Mouse (Mus musculus) brain, embryonic 18.5 days (tissue): ENCODE data around the gene Ftsj1.

ENCODE experiments used
- DNase-seq: peaks from one replicate; pipeline ENCODE4 v3.0.0-alpha.2; 2012; ENCODE audit warnings: low read depth, low spot score

The Ftsj1 gene

DNA sequence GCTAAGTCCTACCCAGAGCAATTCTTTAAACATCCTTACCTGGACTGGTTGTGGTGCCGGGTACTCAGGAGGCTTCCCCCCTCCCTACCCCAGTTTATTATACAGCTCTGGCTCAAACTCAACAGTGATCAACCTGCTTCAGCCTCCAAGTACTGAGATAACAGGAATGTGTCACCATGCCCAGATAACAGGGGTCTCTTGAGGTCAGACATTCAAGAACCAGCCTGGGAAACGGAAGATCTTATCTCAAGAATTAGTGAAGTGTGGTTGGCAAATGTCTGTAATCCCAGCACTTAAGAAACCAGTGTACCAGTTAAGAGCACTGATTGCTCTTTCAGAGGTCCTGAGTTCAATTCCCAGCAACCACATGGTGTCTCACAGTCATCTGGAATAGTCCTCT, 34.1 kb downstream of the Ftsj1 start:
- DNase-seq = no peak

DNA sequence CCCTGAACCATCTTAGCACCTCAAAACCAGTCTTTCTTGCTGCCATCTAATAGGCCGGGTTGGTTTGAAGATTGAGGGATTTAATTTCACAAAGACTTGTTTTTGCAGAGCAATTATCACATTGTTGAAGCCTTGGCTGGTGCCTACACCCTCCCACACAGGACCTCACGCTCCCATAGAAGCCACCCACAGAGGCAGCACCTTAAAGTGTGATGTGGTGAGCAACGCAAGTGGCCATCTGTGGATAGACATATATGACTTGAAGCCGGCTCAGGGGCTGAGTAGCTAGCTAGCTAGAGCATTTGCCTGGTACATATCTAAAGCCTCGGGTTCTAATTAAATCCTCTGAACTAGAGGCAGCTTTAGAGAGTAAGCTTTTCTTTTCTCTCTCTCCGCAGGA, 34.8 kb downstream of the Ftsj1 start:
- DNase-seq = no peak

DNA sequence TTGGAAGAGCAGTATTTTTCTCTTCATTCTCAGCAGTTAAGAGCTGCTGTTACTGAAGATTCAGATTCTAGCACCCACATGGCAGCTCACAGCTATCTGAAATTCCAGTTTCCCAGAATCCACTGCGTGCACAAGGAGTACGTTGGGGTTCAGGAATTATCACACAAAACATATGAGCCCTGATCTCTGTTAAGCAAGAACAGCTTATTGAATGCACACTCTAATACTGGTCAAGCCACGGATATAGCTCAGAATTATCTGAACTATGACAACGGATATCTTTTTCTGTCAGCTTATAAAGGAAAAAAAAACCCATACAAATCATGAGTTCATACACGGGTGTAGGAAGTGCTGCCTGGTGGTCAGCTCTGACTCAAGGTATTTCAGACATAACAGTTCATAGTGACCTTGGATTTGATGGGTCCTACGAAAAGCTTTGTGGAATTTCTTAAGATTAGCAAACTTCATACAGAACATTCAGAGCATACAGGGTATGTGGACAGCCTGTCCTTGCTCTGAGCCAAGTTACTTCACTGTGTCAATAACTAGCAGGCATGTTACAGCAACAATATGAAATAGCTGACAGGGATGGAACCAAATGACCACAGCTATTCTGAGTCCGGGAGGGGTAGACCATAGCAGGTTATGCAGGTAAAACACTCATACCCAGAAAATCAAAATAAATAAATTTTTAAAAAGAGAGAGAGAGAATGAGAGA, 40.6 kb downstream of the Ftsj1 start:
- no peak for DNase-seq

DNA sequence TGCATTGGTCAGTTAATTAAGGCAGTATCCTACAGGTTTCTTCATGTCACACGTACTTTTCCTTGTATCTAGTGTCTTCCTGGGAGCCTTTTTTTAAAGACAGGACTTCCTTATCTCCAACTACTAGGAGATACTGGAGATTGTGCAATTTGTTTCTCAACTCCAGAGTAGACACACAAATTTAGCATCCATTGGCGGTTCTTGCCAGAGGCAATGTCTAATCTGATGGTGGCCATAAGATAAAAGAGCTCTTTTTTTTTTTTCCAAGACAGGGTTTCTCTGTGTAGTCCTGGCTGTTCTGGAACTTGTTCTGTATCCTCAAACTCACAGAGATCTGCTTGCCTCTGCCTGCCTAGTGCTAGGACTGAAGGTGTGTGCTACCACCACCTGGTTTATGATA, 42.5 kb downstream of the Ftsj1 start:
- no peak for DNase-seq

DNA sequence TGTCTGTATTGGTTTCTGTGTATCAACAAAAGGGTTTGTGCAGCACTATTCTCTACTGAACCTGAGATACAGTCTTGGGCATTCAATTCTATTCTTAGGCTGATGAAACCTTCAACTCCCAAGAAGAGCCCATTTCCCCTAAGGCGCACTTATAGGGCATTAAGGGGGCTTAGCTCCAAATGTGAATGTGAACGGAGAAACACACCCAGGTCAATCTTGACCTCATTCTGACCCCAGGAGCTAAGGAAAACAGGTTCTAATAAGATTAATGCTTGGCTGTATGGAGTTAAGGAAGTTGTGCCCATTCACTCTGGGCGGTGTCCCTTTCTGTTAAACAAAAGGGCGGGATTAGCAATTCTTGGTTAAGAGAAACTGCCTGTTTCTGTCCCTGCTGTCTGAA, 45.0 kb downstream of the Ftsj1 start:
- DNase-seq = no peak

DNA sequence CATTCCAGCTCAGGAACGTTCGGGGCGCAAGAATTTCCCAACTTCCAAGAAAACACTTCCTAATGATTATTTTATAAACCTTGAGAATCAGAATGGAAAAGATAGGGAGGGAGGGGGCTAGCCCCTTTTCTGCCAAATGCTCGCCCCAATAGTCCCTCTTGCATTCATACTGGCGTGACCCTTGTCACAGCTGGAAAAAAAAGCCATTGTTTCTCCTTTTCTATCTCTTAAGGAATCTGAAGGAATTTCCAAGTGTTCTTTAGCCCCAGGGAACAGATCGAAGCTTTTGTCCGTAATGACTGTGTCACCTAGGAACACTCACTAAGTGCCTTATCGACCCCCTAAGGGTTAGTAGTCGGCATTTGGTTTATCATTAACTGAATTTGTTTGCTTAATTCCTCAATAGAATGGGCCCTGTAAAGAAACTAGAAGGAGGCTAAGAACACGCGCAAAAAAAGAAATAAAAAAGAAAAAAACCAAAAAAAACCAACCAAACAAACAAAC, 45.5 kb downstream of the Ftsj1 start:
- no peak for DNase-seq

DNA sequence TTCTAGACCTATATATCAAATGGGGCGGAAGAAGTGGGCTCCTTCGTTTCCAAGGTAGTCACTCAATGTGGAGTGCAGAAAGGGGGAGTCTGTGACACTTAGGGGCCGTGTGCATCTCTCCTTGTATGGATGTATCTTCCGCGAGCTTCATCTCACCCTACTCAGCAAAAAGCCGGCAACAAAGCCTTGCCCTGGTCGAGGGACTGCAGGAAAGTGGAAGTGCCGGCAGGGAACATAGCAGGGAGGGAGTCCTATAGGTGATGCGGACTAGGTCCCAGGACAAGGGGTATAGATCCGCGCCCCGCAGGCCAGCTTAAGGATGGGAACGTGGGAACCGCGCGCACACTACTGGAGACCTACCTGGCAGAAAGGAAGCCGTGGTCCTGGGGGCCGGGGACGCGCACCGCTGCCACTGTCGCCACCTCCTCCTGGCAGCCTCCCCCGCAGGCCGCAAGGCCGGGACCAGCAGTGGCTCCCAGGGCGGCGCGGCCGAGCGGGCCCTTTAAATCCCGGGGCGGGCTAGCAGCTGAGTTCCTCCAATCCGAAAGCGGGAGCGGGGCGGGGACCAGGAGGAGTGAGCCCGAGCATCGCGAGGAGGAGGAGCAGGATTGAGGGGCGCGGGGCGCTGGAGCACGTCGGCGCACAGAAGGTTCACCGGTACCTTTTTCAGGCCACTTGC, 46.1 kb downstream of the Ftsj1 start, which contains the start of gene Porcn:
Gene Porcn (minus strand): TSS at position 511 of the 679 bp plus-strand sequence.
- peak; percentile 65 for DNase-seq

DNA sequence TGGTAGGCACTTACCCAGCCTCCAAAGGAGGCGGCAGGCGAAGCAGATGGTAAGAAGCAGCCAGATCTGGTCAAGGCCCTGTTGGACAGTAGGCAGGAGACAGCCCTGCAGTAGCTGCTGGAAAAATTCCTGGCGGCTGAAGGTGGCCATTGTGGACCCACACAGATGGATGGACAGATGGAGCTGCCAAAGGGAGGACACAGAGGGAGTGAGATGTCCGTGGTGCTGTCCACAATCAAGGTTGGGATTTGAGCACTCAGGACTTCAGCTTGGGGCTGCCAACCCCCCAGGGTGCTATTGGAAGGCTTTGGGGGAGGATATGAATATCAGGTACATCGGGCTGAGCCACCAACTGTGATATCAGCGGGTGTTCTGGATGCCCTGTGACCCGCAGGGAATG, 46.7 kb downstream of the Ftsj1 start:
- no peak for DNase-seq

DNA sequence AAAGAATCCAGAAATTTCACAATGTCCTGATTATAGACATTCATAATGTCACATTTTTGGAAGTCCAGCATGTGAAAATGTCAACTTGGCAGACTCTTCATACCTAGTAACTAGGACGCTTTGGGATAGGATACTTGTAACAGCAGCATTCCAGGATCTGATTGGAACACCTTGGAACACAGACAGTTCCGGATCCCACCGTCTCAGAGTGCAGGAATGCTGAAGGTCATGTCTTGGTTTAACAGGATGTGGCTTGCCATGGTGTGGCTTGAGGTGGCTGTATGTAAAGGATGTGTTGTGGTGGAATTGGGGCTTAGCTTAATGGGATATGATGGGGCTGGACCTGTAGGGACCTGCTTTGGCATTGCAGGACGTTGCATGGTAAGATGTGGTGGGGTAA, 47.1 kb downstream of the Ftsj1 start:
- no peak for DNase-seq

DNA sequence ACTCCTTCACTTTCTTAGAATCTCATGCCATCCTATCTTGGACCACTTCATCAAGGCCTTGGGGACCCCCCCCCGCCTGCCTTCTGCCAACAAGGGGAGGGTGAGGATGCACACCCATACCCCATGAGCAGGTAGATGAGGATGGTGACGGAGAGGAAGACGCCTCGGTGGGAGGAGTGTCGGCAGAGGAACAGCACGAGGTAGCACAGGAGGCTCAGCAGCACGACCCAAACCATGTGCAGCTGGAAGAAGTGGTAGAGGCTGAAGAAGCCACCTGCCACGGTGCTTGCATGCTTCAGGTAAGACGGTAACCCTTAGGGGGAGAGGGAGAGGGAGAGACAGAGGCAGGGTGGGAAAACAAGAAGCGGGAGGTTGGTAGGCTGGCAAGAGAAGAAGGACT, 48.1 kb downstream of the Ftsj1 start:
- DNase-seq = no peak

DNA sequence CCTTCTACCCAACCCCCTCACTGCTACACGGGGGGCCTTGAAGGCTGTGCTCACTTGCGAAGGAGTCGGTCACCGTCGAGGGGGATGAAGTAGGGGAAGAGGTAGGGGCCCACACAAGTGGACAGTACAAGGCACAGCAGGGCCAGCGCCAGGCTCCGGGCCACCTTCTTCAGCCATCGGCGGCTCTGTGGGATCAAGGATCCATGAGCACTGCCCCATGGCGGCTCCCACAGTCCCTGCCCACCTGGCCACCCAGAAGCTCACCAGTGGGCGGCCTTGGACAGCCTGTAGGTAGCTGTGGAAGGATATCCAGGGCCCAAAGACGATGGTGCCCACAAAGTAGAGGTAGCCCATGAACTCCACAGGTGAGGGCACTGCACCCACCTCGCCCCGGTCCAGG, 49.1 kb downstream of the Ftsj1 start:
- DNase-seq = no peak

DNA sequence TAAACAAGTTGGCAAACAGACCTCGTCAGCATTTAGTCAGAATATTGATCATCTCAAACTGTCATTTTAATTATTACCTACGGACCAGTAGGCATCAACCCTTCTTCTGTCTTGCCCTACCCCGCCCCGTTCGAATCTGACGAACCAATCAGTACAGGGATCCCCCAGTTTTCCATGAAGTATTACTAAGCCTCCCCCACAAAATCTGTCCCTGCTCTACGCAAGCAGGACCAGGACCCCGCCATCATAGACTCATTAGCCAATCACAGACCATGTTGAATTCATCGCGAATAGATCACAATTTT, 58.8 kb downstream of the Ftsj1 start, which contains the start of gene Ebp:
Gene Ebp (minus strand): TSS at position 94 of the 305 bp plus-strand sequence.
- no peak for DNase-seq

DNA sequence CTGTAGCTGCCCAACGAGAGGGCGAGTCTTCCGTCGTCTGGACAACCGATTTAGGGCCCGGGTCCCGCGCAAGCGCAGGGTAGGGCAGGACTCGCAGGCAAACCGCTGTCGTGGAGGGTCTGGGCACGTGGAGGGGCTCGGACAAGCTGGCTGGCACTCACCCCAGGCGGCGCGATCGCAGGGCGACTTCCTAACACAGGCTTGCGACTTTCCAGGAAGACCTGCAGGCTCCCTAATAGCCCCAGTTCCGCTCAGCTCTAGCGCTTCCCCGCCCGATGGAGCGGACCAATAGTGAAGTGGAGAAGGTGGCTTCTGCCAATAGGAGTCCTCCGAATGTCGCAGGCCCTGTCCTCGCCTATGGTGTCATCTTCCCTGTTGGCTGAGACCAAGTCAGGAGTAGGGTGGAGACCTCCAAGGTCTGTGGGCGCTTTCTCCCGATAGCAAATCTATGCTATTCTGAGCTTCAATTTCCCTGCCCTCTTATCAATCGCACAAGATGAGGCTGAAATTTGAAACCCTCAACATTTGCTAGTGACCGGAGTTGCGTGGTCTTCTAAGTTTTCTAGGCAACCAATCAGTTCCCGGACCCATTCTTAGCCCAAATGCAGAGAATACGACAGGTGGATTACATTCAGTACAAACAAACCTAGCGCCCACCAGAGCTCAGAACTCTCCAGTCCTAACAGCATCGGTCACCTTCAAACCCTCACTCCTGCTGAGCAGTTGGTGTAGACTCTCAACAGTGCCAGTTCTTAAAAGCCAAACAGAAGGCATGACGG, 59.4 kb downstream of the Ftsj1 start:
- peak; percentile 73 for DNase-seq

DNA sequence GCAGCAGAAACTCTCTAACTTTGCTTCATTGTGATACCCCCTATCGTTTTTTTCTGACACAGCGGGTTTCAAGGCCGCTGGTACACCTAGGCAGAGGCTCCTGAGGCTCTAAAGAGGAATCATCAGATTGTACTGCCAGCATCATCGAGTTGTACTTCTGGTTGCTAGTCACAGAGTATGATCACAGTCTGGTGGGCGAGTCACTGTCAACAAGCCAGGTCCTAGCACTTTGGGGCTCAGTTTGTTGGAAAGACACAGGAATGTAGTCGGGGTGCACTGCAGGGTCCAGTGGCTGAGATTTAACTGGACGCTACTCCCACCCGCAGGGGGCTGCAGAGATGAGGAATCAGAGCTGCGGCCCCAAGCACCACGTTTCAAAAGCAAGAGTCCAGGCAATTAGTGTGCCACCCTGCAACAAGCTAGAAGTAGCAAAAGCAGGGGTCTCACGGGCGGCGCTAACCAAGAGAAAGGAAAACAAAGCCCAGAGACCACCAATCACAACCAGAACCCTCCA, 60.0 kb downstream of the Ftsj1 start:
- no peak for DNase-seq
